In genomic region chr4:33262897-33263296, GRCm38 (mm10) we compare ENCODE assay signal across 32 mouse cellular contexts. TPM values are rescaled to one million over a fixed set of nuclear protein-coding genes. Genes with fewer than 3 reads are reported as not detected.
"Had no signal": no experiment of that assay in that cellular context is flagged by ENCODE, and none has a peak within 500 bp of the region (broad histone marks: within the 10 kb centered on the region; RNA-seq: fewer than 3 reads in every experiment).

No protein-coding gene starts in this region.

- DNase-seq: gastrocnemius, adult 2 months; gastrocnemius, postnatal 10 days; gastrocnemius, postnatal 25 days; heart, adult 18-20 months; heart, postnatal 10 days; heart, postnatal 4 days; kidney, adult 11 months; kidney, adult 2 months; kidney, adult 9 months; kidney, postnatal 14 days; kidney, postnatal 36 days; liver; liver, embryonic 13.5 days had no signal

- H3K9me3 ChIP-seq: heart, embryonic 10.5 days; heart, embryonic 12.5 days; hindbrain, embryonic 10.5 days; hindbrain, embryonic 15.5 days; kidney, embryonic 15.5 days; limb, embryonic 10.5 days; limb, embryonic 12.5 days; liver, embryonic 13.5 days; liver, embryonic 15.5 days had no signal

- H3K4me3 ChIP-seq: gastrocnemius, adult 2 months; heart, embryonic 10.5 days; heart, embryonic 12.5 days; hindbrain, embryonic 10.5 days; hindbrain, embryonic 13.5 days; hindbrain, embryonic 15.5 days; kidney, embryonic 15.5 days; layer of hippocampus, adult 2 months; left cerebral cortex, adult 2 months; limb, embryonic 10.5 days; limb, embryonic 12.5 days; liver, embryonic 13.5 days; liver, embryonic 15.5 days had no signal

- H3K36me3 ChIP-seq: heart, embryonic 10.5 days; heart, embryonic 12.5 days; hindbrain, embryonic 10.5 days; hindbrain, embryonic 13.5 days; hindbrain, embryonic 15.5 days; kidney, embryonic 15.5 days; limb, embryonic 10.5 days; limb, embryonic 12.5 days; liver, embryonic 13.5 days; liver, embryonic 15.5 days had no signal

- H3K27me3 ChIP-seq: heart, embryonic 12.5 days; hindbrain, embryonic 13.5 days; hindbrain, embryonic 15.5 days; kidney, embryonic 15.5 days; limb, embryonic 12.5 days; liver, embryonic 13.5 days; liver, embryonic 15.5 days had no signal

- H3K9ac ChIP-seq: heart, embryonic 12.5 days; hindbrain, embryonic 13.5 days; hindbrain, embryonic 15.5 days; kidney, embryonic 15.5 days; limb, embryonic 12.5 days; liver, embryonic 13.5 days; liver, embryonic 15.5 days had no signal

- ATAC-seq: hindbrain, postnatal 0 days; intestine, embryonic 16.5 days had no signal

- H3K4me2 ChIP-seq: heart, embryonic 12.5 days; hindbrain, embryonic 13.5 days; hindbrain, embryonic 15.5 days; kidney, embryonic 15.5 days; limb, embryonic 12.5 days; liver, embryonic 11.5 days; liver, embryonic 13.5 days; liver, embryonic 15.5 days had no signal

- H3K27ac ChIP-seq: heart, embryonic 10.5 days; hindbrain, embryonic 10.5 days; hindbrain, embryonic 13.5 days; hindbrain, embryonic 15.5 days; hindbrain, postnatal 0 days; kidney, embryonic 15.5 days; kidney, postnatal 0 days; layer of hippocampus, adult 2 months; left cerebral cortex, adult 2 months; limb, embryonic 10.5 days; limb, embryonic 12.5 days; liver, embryonic 13.5 days; liver, embryonic 15.5 days had no signal

- H3K4me1 ChIP-seq: hindbrain, embryonic 10.5 days; hindbrain, embryonic 13.5 days had no signal

RNA-seq across cellular contexts. Expression of gene Srsf12, which starts 54.1 kb away (rescaled TPM):
- total RNA-seq: gastrocnemius, adult 2 months; gastrocnemius, postnatal 25 days; granulocyte monocyte progenitor cell, adult 5-6 weeks; heart, adult 18-20 months; heart, adult 8-10 months; heart, postnatal 25 days had no signal
- polyA plus RNA-seq: large intestine, adult 2 months had no signal
